Mouse (Mus musculus) gastrocnemius, postnatal 4 days (tissue): ENCODE results near the gene Vsnl1. TPM values are rescaled to one million over a fixed set of nuclear protein-coding genes. Genes with fewer than 3 reads are reported as not detected.

ENCODE experiments used
- DNase-seq, 2 experiments: peaks; one replicate each; pipeline ENCODE4 v3.0.0; 2021 to 2022; ENCODE audit warnings: low spot score in 2 of 2, mixed read lengths in 2 of 2
- microRNA-seq: library from miRNA; unstranded; fragments of <30 nt; microRNA quantifications from one replicate; pipeline ENCODE4 v1.2.0, GENCODE M21; 2021
- total RNA-seq, 2 experiments: library from RNA; stranded (reverse); gene quantifications; 2 replicates each; pipeline ENCODE4 v1.2.3; 2021

Gene Vsnl1
- total RNA-seq, 2 experiments from 2014 or later, result 0.13 to 0.37 TPM

GRCm38 (mm10) chr12:11277207-11277606, 159.2 kb downstream of the Vsnl1 start:
- no peak for DNase-seq

- no peak for DNase-seq
Measured at GRCm38 (mm10) chr12:11276632-11277031, 159.8 kb downstream of the Vsnl1 start.

Small RNA genes within 50 kb of the gene (microRNA-seq; reads per million reads assigned to microRNA genes)
- not detected for gene Mir7675

Other genes with a start within 250 kb of the Vsnl1 start
- not detected for gene Msgn1, start 227.6 kb downstream of the Vsnl1 start, total RNA-seq
- 1 to 10 TPM; 7.7 to 9.6 TPM for gene Gen1, start 170.8 kb downstream of the Vsnl1 start, total RNA-seq
- gene Smc6, start 170.7 kb downstream of the Vsnl1 start, total RNA-seq, result 10 to 100 TPM; 69.8 to 86.3 TPM
- under 1 TPM; 0.16 to 0.17 TPM for gene Rad51ap2, start 19.5 kb upstream of the Vsnl1 start, total RNA-seq